Mouse (Mus musculus) embryonic facial prominence, embryonic 15.5 days (tissue): ENCODE results near the gene D630039A03Rik. TPM values are rescaled to one million over a fixed set of nuclear protein-coding genes. Genes with fewer than 3 reads are reported as not detected.
"Not testable (repeated sequence)": the region's sequence is repeated elsewhere in the genome, so short reads cannot be mapped to it uniquely, and the experiment has no call there.

Experiments used
- ATAC-seq: fragments of 200-750 bp; cut with Nextera tagmentation; 2 replicates; pipeline ENCODE4 v1.8.0; 2017; ENCODE audit warnings: low read depth, moderate TSS enrichment; ENCODE audit not compliant: insufficient number of reproducible peaks, low FRiP score, low TSS enrichment
- H3K27ac ChIP-seq: fragments of 300-500 bp; sonication (generic); replicated peaks from 2 replicates; pipeline ENCODE4 v1.5.1; 2015; ENCODE audit warnings: mild to moderate bottlenecking, inconsistent platforms
- H3K27me3 ChIP-seq: fragments of 300-500 bp; sonication (generic); 2 replicates; pipeline ENCODE4 v1.6.1; 2015; ENCODE audit warnings: inconsistent platforms
- H3K36me3 ChIP-seq: fragments of 300-500 bp; sonication (generic); 2 replicates; pipeline ENCODE4 v1.6.1; 2015; ENCODE audit warnings: mild to moderate bottlenecking, inconsistent platforms
- H3K4me1 ChIP-seq: fragments of 300-500 bp; sonication (generic); 2 replicates; pipeline ENCODE4 v1.6.1; 2015; ENCODE audit warnings: inconsistent platforms
- H3K4me2 ChIP-seq: fragments of 300-500 bp; sonication (generic); replicated peaks from 2 replicates; pipeline ENCODE4 v1.6.1; 2015; ENCODE audit warnings: mild to moderate bottlenecking, inconsistent platforms
- H3K4me3 ChIP-seq: fragments of 300-500 bp; sonication (generic); replicated peaks from 2 replicates; pipeline ENCODE4 v1.5.1; 2015; ENCODE audit warnings: mild to moderate bottlenecking, inconsistent platforms
- H3K9ac ChIP-seq: fragments of 300-500 bp; sonication (generic); 2 replicates; pipeline ENCODE4 v1.6.1; 2015; ENCODE audit warnings: inconsistent platforms
- H3K9me3 ChIP-seq: fragments of 300-500 bp; sonication (generic); replicated peaks from 2 replicates; pipeline ENCODE4 v1.6.1; 2016; ENCODE audit warnings: inconsistent platforms
- WGBS: fragments of 180-500 bp; shearing (Covaris S2); methylation state at CpG from one replicate; pipeline ENCODE4 v1.1.7; 2015; 5-methylcytosine and 5-hydroxymethylcytosine counted together
- polyA plus RNA-seq: library from polyadenylated mRNA; unstranded; fragments of >200 nt; fragmentation: Nextera tagmentation; extraction: Ambion mirVana; gene quantifications from 2 replicates; pipeline ENCODE4 v1.2.1, GENCODE M21; 2015

D630039A03Rik gene
- polyA plus RNA-seq, 1 experiment from 2014 or later = 0.31 TPM

GRCm38 (mm10) chr4:57906708-57907107 lies 9.4 kb downstream of the D630039A03Rik start:
- no peaks in the 10 kb centered on the region for H3K9me3 ChIP-seq
- H3K36me3 ChIP-seq = no peaks in the 10 kb centered on the region
- no peaks in the 10 kb centered on the region for H3K27me3 ChIP-seq
- ATAC-seq = no peak
- H3K4me1 ChIP-seq = no peaks in the 10 kb centered on the region
- WGBS = 24% methylated on average over 2 of the region's 2 CpGs
- no peak overlapping the region for H3K27ac ChIP-seq
- H3K4me3 ChIP-seq = no peak overlapping the region
- no peak overlapping the region for H3K4me2 ChIP-seq
- H3K9ac ChIP-seq = no peak overlapping the region

DNA sequence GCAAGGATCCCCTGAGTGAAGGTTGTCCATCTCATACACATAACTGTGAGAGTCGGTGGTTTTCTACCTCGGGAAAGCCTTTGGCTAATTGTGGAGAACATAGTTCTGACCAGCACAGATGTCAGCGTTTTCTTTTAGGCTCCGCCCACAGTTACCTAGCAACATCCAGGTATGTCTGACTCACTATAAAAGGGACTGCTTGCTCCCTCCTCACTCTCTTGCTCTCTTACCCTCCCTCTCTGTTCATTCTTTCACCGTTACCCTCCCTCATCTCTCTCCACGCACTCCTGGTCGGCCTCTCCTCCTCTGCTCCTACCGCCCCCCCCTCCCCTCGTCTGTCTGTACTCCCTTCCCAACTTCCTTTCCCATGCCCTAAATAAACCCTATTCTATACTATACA lies 11.5 kb downstream of the D630039A03Rik start:
- ATAC-seq = no peak
- no peak overlapping the region for H3K4me2 ChIP-seq
- 30% methylated on average over 9 of the region's 9 CpGs for WGBS
- no peaks in the 10 kb centered on the region for H3K9me3 ChIP-seq
- no peaks in the 10 kb centered on the region for H3K27me3 ChIP-seq
- H3K27ac ChIP-seq = no peak overlapping the region
- no peak overlapping the region for H3K4me3 ChIP-seq
- H3K9ac ChIP-seq = no peak overlapping the region
- H3K4me1 ChIP-seq = no peaks in the 10 kb centered on the region
- no peaks in the 10 kb centered on the region for H3K36me3 ChIP-seq

DNA sequence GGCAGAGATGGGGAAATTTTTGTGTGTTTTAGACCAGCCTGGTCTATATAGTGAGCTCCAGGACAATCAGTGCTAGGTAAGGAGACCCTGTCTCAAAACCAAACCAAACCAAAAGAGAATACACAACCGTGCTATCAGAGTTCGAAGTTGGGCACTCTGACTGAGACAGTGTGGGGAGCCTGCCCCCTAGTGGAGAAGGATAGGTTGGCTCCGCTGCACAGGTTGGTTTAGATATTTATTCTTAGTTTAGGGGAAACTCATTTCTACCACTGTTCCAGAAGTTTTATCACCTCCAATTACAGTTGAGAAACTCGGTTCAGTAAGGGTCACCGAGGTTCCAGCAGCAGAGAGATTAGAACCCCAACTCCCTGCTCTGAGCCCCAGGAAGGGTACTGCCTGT lies 11.9 kb downstream of the D630039A03Rik start:
- Histone ChIP-seq H3K9ac (no peak overlapping the region), H3K27me3 (no peaks in the 10 kb centered on the region), H3K4me1 (no peaks in the 10 kb centered on the region), H3K9me3 (no peaks in the 10 kb centered on the region), H3K4me2 (no peak overlapping the region), H3K27ac (no peak overlapping the region), H3K36me3 (no peaks in the 10 kb centered on the region), H3K4me3 (no peak overlapping the region)
- no peak for ATAC-seq
- 10% methylated on average over 5 of the region's 5 CpGs for WGBS

DNA sequence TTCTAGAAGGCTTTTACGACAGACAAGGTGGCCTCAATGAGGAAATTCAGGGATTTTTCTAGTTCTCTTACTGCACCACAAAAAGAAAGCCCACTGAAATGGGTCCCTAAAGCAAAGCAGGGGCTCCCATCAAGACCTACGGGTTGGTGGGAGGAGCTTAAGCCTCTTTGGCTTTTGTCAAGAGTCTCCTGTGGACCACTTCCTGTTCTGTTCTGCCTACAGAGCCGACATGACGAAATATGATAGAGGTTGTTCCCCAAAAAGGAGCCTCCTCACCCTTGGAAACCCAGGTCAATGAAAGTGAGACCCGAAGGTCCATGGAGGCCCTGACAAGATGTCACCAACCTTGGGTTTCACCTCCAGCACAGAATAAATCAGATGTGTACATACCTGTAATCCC lies 13.5 kb downstream of the D630039A03Rik start:
- Histone ChIP-seq H3K9me3 (no peaks in the 10 kb centered on the region), H3K4me2 (no peak overlapping the region), H3K27ac (no peak overlapping the region), H3K4me1 (no peaks in the 10 kb centered on the region), H3K27me3 (no peaks in the 10 kb centered on the region), H3K4me3 (no peak overlapping the region), H3K36me3 (0 out of 2 replicates have a peak, but pooled peaks cover 3% of the 10 kb centered on the region), H3K9ac (no peak overlapping the region)
- ATAC-seq = no peak
- WGBS = 78% methylated on average over 5 of the region's 5 CpGs

- WGBS = 11% methylated on average over 4 of the region's 4 CpGs
Measured at GRCm38 (mm10) chr4:57901210-57901609, 14.9 kb downstream of the D630039A03Rik start.

GRCm38 (mm10) chr4:57896631-57897030 lies 19.5 kb downstream of the D630039A03Rik start:
- no peak for ATAC-seq
- no peak overlapping the region for H3K4me2 ChIP-seq
- H3K27ac ChIP-seq = no peak overlapping the region
- no peaks in the 10 kb centered on the region for H3K27me3 ChIP-seq
- no peak overlapping the region for H3K9ac ChIP-seq
- H3K9me3 ChIP-seq = no peaks in the 10 kb centered on the region
- 0 out of 2 replicates have a peak, but pooled peaks cover 20% of the 10 kb centered on the region for H3K4me1 ChIP-seq
- 0 out of 2 replicates have a peak, but pooled peaks cover 3% of the 10 kb centered on the region for H3K36me3 ChIP-seq
- H3K4me3 ChIP-seq = no peak overlapping the region
- 52% methylated on average over 3 of the region's 3 CpGs for WGBS

More at GRCm38 (mm10) chr4:57901210-57901609, 14.9 kb downstream of the D630039A03Rik start:
- Histone ChIP-seq H3K36me3 (0 out of 2 replicates have a peak, but pooled peaks cover 3% of the 10 kb centered on the region), H3K27me3 (no peaks in the 10 kb centered on the region), H3K4me2 (no peak overlapping the region), H3K9me3 (no peaks in the 10 kb centered on the region), H3K9ac (no peak overlapping the region), H3K4me3 (no peak overlapping the region), H3K27ac (no peak overlapping the region), H3K4me1 (0 out of 2 replicates have a peak, but pooled peaks cover under 1% of the 10 kb centered on the region)
- ATAC-seq = no peak

DNA sequence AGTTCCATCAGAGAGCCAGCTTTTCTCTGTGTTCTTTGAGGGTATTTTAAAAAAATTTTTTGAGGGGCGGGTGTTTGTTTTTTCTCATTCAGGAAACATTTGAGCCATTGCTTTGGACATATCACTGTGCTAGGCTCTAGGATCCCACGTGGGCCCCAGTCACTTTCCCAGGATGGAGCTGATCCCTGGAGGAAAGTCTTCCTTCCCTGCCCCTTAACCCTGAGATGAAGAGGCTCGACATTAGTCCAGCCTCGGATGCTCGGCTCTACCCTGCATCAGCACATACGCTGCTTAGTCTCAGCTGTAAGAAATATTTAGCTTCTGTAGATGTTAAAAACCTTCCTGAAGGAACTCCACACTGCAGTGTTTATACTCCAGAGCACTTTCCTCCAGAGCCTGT lies 20.2 kb downstream of the D630039A03Rik start:
- WGBS = 60% methylated on average over 6 of the region's 6 CpGs
- 0 out of 2 replicates have a peak, but pooled peaks cover 3% of the 10 kb centered on the region for H3K36me3 ChIP-seq

DNA sequence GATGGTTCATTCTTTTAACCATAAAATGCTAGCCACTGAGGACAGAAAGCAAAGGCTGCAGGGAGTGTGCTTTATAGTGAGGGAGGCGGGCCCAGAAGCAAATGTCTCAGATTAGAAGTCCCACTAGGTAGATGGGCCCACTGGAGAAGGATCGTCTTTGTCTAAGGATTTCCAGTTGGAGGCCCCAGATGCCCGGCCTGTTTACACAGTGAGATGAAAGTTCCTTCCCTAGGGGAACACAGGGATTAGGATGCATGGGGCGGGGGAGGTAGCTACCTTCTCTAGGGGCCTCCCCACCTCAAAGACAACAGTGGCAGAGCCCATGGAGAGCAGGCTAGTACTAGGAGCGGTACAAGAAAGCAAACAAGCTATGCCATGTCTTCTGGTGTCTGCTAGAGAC lies 21.0 kb downstream of the D630039A03Rik start:
- 45% methylated on average over 5 of the region's 5 CpGs for WGBS
- no peaks in the 10 kb centered on the region for H3K9me3 ChIP-seq
- H3K27ac ChIP-seq = 0 out of 2 replicates have a peak overlapping the region, but pooled peaks have one; percentile 22
- no peak overlapping the region for H3K4me2 ChIP-seq
- 0 out of 2 replicates have a peak, but pooled peaks cover 3% of the 10 kb centered on the region for H3K36me3 ChIP-seq
- ATAC-seq = peak; percentile 30; the same call in 1 of the 2 replicates
- 0 out of 2 replicates have a peak, but pooled peaks cover 22% of the 10 kb centered on the region for H3K4me1 ChIP-seq
- H3K4me3 ChIP-seq = no peak overlapping the region
- H3K27me3 ChIP-seq = no peaks in the 10 kb centered on the region
- H3K9ac ChIP-seq = no peak overlapping the region

More for the DNA sequence above, 20.2 kb downstream of the D630039A03Rik start:
- H3K9me3 ChIP-seq = no peaks in the 10 kb centered on the region
- no peak overlapping the region for H3K4me3 ChIP-seq
- H3K27me3 ChIP-seq = no peaks in the 10 kb centered on the region
- 0 out of 2 replicates have a peak, but pooled peaks cover 22% of the 10 kb centered on the region for H3K4me1 ChIP-seq
- H3K27ac ChIP-seq = no peak overlapping the region
- no peak for ATAC-seq
- no peak overlapping the region for H3K4me2 ChIP-seq
- H3K9ac ChIP-seq = no peak overlapping the region

GRCm38 (mm10) chr4:57892001-57892586 lies 24.0 kb downstream of the D630039A03Rik start:
- Histone ChIP-seq H3K27me3 (no peaks in the 10 kb centered on the region), H3K4me1 (0 out of 2 replicates have a peak, but pooled peaks cover 22% of the 10 kb centered on the region), H3K9ac (no peak overlapping the region), H3K36me3 (no peaks in the 10 kb centered on the region), H3K4me3 (no peak overlapping the region), H3K27ac (0 out of 2 replicates have a peak overlapping the region, but pooled peaks have one; percentile 29), H3K4me2 (no peak overlapping the region), H3K9me3 (no peaks in the 10 kb centered on the region)
- 52% methylated on average over 10 of the region's 10 CpGs for WGBS
- no peak for ATAC-seq

- ATAC-seq = no peak
- WGBS = 83% methylated on average over 8 of the region's 8 CpGs
Measured at GRCm38 (mm10) chr4:57889773-57890172, 26.3 kb downstream of the D630039A03Rik start.

DNA sequence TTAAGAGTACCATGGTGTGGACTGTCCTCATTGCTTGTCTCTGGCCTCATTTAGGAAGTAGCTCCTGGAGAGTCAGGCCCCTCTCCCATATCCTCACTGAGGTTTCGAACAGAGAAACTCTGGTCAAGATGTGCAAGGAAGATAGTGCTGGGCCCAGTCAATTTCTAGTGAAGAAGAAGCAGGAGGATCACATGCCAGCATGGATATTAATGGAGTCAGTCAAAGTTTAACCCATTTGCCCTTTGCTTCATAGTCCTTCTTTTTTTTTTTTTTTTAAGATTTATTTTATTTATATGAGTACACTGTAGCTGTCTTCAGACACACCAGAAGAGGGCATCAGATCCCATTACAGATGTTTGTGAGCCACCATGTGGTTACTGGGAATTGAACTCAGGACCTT lies 27.1 kb downstream of the D630039A03Rik start:
- H3K4me1 ChIP-seq = peaks cover 22% of the 10 kb centered on the region
- WGBS = 94% methylated on average over 1 of the region's 1 CpGs
- H3K27me3 ChIP-seq, ATAC-seq, H3K4me2 ChIP-seq, H3K27ac ChIP-seq, H3K9me3 ChIP-seq, H3K36me3 ChIP-seq, H3K4me3 ChIP-seq, H3K9ac ChIP-seq: not testable (repeated sequence)

More at GRCm38 (mm10) chr4:57889773-57890172, 26.3 kb downstream of the D630039A03Rik start:
- Histone ChIP-seq H3K4me1 (peaks cover 17% of the 10 kb centered on the region), H3K36me3 (no peaks in the 10 kb centered on the region), H3K27ac (no peak overlapping the region), H3K4me2 (no peak overlapping the region), H3K9me3 (no peaks in the 10 kb centered on the region), H3K9ac (no peak overlapping the region), H3K4me3 (no peak overlapping the region), H3K27me3 (no peaks in the 10 kb centered on the region)

DNA sequence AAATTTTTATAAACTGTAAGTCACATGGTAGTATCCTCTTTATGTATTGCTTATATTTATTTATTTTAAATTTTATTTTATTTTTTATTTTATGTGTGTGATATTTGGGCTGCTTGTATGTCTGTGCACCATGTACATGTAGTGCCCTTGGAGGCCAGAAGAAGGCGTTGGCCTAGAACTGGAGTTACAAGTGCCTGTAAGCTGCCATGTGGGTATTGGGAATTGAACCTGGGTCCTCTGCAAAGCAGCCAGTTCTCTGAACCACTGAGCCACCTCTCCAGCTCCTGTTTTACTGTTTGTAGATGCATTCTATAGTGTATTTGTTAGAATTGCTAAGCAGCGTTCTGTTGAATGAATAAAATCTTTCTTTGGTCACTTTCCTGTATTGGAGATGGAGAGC lies 27.9 kb downstream of the D630039A03Rik start:
- Histone ChIP-seq H3K27me3 (no peaks in the 10 kb centered on the region), H3K9me3 (no peaks in the 10 kb centered on the region), H3K4me1 (peaks cover 28% of the 10 kb centered on the region), H3K9ac (no peak overlapping the region), H3K36me3 (no peaks in the 10 kb centered on the region), H3K4me2 (no peak overlapping the region), H3K27ac (no peak overlapping the region), H3K4me3 (no peak overlapping the region)
- ATAC-seq = no peak
- WGBS = 91% methylated on average over 2 of the region's 2 CpGs
